Mouse (Mus musculus) MEL (cell line): ENCODE measurements around the gene Gm49395. TPM values are rescaled to one million over a fixed set of nuclear protein-coding genes. Genes with fewer than 3 reads are reported as not detected.

ENCODE experiments used
- DNase-seq: peaks from one replicate; pipeline ENCODE4 v3.0.0; 2011; ENCODE audit warnings: low read depth, low spot score
- H3K27ac ChIP-seq: 2 replicates; pipeline ENCODE4 v1.5.1; 2012; ENCODE audit warnings: low read depth, mild to moderate bottlenecking, control low read depth, low read length, moderate library complexity; ENCODE audit not compliant: control insufficient read depth
- H3K27me3 ChIP-seq, 2 experiments: fragments of 150-350 bp in 1 of 2; sonication (generic) in 1 of 2; 2 replicates each; pipeline ENCODE4 v1.6.1; 2012; ENCODE audit warnings: low read length in 2 of 2, mild to moderate bottlenecking in 2 of 2, improper control_type of control experiment in 1 of 2, moderate library complexity in 1 of 2; ENCODE audit not compliant: insufficient read depth in 2 of 2, control insufficient read depth in 1 of 2
- H3K36me3 ChIP-seq, 2 experiments: 2 replicates each; pipeline ENCODE4 v1.6.1; 2012 to 2014; ENCODE audit warnings: low read length in 2 of 2, improper control_type of control experiment in 1 of 2, inconsistent platforms in 1 of 2, mild to moderate bottlenecking in 1 of 2; ENCODE audit not compliant: insufficient read depth in 2 of 2, control insufficient read depth in 1 of 2
- H3K4me1 ChIP-seq, 2 experiments: fragments of 150-350 bp in 1 of 2; sonication (generic) in 1 of 2; 2 replicates each; pipeline ENCODE4 v1.6.1; 2012; ENCODE audit warnings: low read length in 2 of 2, improper control_type of control experiment in 1 of 2, mild to moderate bottlenecking in 1 of 2; ENCODE audit not compliant: insufficient read depth in 2 of 2, control insufficient read depth in 1 of 2
- H3K4me3 ChIP-seq, 2 experiments: fragments of 150-350 bp in 1 of 2; sonication (generic) in 1 of 2; 2 replicates each; pipeline ENCODE4 v1.5.1; 2012; ENCODE audit warnings: low read depth in 2 of 2, low read length in 2 of 2, mild to moderate bottlenecking in 2 of 2, moderate library complexity in 2 of 2, control low read depth in 1 of 2, improper control_type of control experiment in 1 of 2; ENCODE audit not compliant: control insufficient read depth in 1 of 2, insufficient read depth in 1 of 2
- H3K79me2 ChIP-seq: 2 replicates; pipeline ENCODE4 v1.6.1; 2012; ENCODE audit warnings: mild to moderate bottlenecking, low read length, moderate library complexity; ENCODE audit not compliant: control insufficient read depth, poor library complexity, insufficient read depth
- H3K9ac ChIP-seq: 2 replicates; pipeline ENCODE4 v1.6.1; 2012; ENCODE audit warnings: low read depth, mild to moderate bottlenecking, control low read depth, low read length, moderate library complexity; ENCODE audit not compliant: control insufficient read depth, poor library complexity, severe bottlenecking
- H3K9me3 ChIP-seq: fragments of 150-350 bp; sonication (generic); replicated peaks from 2 replicates; pipeline ENCODE4 v1.6.1; 2012; ENCODE audit warnings: mild to moderate bottlenecking, low read length, improper control_type of control experiment, moderate library complexity; ENCODE audit not compliant: insufficient read depth
- CHD1 ChIP-seq: IDR thresholded peaks from 2 replicates; pipeline ENCODE4 v1.6.1; 2012; ENCODE audit warnings: low read depth, mild to moderate bottlenecking, inconsistent platforms, low read length, improper control_type of control experiment
- CHD2 ChIP-seq: IDR thresholded peaks from 2 replicates; pipeline ENCODE4 v1.6.1; 2011; ENCODE audit warnings: low read length, improper control_type of control experiment
- CTCF ChIP-seq, 3 experiments: IDR thresholded peaks in 2 of 3; conservative IDR thresholded peaks in 1 of 3; 2 replicates each; pipeline ENCODE4 v1.5.1; 2011 to 2012; ENCODE audit warnings: low read length in 3 of 3, low read depth in 2 of 3, mild to moderate bottlenecking in 2 of 3, improper control_type of control experiment in 1 of 3, inconsistent platforms in 1 of 3, mixed read lengths in 1 of 3, moderate library complexity in 1 of 3; ENCODE audit not compliant: control insufficient read depth in 1 of 3, insufficient read depth in 1 of 3, poor library complexity in 1 of 3, severe bottlenecking in 1 of 3
- ELF1 ChIP-seq: IDR thresholded peaks from 2 replicates; pipeline ENCODE4 v1.6.1; 2014; ENCODE audit warnings: low read depth, mild to moderate bottlenecking, inconsistent platforms, low read length, improper control_type of control experiment, moderate library complexity
- GABPA ChIP-seq: IDR thresholded peaks from 2 replicates; pipeline ENCODE4 v1.6.1; 2012; ENCODE audit warnings: low read depth, mild to moderate bottlenecking, inconsistent platforms, low read length, improper control_type of control experiment, moderate library complexity
- GATA1 ChIP-seq: IDR thresholded peaks from 2 replicates; pipeline ENCODE4 v1.6.1; 2011; ENCODE audit warnings: low read depth, low read length, improper control_type of control experiment
- JUND ChIP-seq: IDR thresholded peaks from 2 replicates; pipeline ENCODE4 v1.6.1; 2011; ENCODE audit warnings: low read depth, mild to moderate bottlenecking, improper control_type of control experiment, low read length
- MAX ChIP-seq: IDR thresholded peaks from 2 replicates; pipeline ENCODE4 v1.6.1; 2011; ENCODE audit warnings: low read length, improper control_type of control experiment
- MAZ ChIP-seq: IDR thresholded peaks from 2 replicates; pipeline ENCODE4 v1.6.1; 2012; ENCODE audit warnings: low read depth, mild to moderate bottlenecking, inconsistent platforms, low read length, improper control_type of control experiment
- NELFE ChIP-seq: IDR thresholded peaks from 2 replicates; pipeline ENCODE4 v1.6.1; 2011; ENCODE audit warnings: low read depth, low read length, improper control_type of control experiment
- NRF1 ChIP-seq: IDR thresholded peaks from 2 replicates; pipeline ENCODE4 v1.6.1; 2014; ENCODE audit warnings: low read depth, mild to moderate bottlenecking, inconsistent platforms, low read length, improper control_type of control experiment, moderate library complexity; ENCODE audit not compliant: poor library complexity, insufficient read depth, severe bottlenecking
- POLR2A ChIP-seq, 2 experiments: IDR thresholded peaks; 2 replicates each; pipeline ENCODE4 v1.6.1; 2011 to 2012; ENCODE audit warnings: low read length in 2 of 2, mild to moderate bottlenecking in 2 of 2, control low read depth in 1 of 2, improper control_type of control experiment in 1 of 2, low read depth in 1 of 2, moderate library complexity in 1 of 2; ENCODE audit not compliant: control insufficient read depth in 1 of 2, insufficient read depth in 1 of 2, poor library complexity in 1 of 2
- POLR2AphosphoS5 ChIP-seq: IDR thresholded peaks from 2 replicates; pipeline ENCODE4 v1.6.1; 2012; ENCODE audit warnings: low read depth, borderline replicate concordance, mild to moderate bottlenecking, inconsistent platforms, low read length, moderate library complexity, mixed read lengths
- SIN3A ChIP-seq: IDR thresholded peaks from 2 replicates; pipeline ENCODE4 v1.6.1; 2012; ENCODE audit warnings: low read length, improper control_type of control experiment, inconsistent platforms
- SMC3 ChIP-seq: IDR thresholded peaks from 2 replicates; pipeline ENCODE4 v1.6.1; 2011; ENCODE audit warnings: low read depth, low read length, improper control_type of control experiment
- TAL1 ChIP-seq: IDR thresholded peaks from 2 replicates; pipeline ENCODE4 v1.6.1; 2012; ENCODE audit warnings: mild to moderate bottlenecking, inconsistent platforms, low read length, moderate library complexity, mixed read lengths
- UBTF ChIP-seq: IDR thresholded peaks from 2 replicates; pipeline ENCODE4 v1.6.1; 2012; ENCODE audit warnings: low read depth, mild to moderate bottlenecking, inconsistent platforms, low read length, improper control_type of control experiment, moderate library complexity, borderline replicate concordance; ENCODE audit not compliant: insufficient read depth
- USF2 ChIP-seq, 2 experiments: IDR thresholded peaks; 2 replicates each; pipeline ENCODE4 v1.6.1; 2011 to 2012; ENCODE audit warnings: improper control_type of control experiment in 2 of 2, low read length in 2 of 2, borderline replicate concordance in 1 of 2, inconsistent platforms in 1 of 2, low read depth in 1 of 2, mild to moderate bottlenecking in 1 of 2; ENCODE audit not compliant: insufficient read depth in 1 of 2
- ZC3H11A ChIP-seq: IDR thresholded peaks from 2 replicates; pipeline ENCODE4 v1.6.1; 2012; ENCODE audit warnings: low read depth, mild to moderate bottlenecking, inconsistent platforms, low read length, improper control_type of control experiment
- ZMIZ1 ChIP-seq: IDR thresholded peaks from 2 replicates; pipeline ENCODE4 v1.6.1; 2012; ENCODE audit warnings: low read depth, mild to moderate bottlenecking, inconsistent platforms, low read length, improper control_type of control experiment, moderate library complexity
- polyA plus RNA-seq, 2 experiments: library from polyadenylated mRNA; stranded (reverse) in 1 of 2; unstranded in 1 of 2; fragments of >175 nt in 1 of 2; fragments of >200 nt in 1 of 2; gene quantifications; 2 replicates each; pipeline versions ENCODE4 v1.2.1 to v1.2.4; 2012; ENCODE audit warnings: low replicate concordance in 2 of 2, low read depth in 1 of 2; ENCODE audit not compliant: insufficient read length in 2 of 2, insufficient read depth in 1 of 2, missing spikeins in 1 of 2
- total RNA-seq: library from RNA; depleted of rRNA; stranded (reverse); fragments of 300-350 nt; gene quantifications from 2 replicates; pipeline ENCODE4 v1.2.3, GENCODE M21; 2012

Gene Gm49395
- total and polyA plus RNA-seq, 3 experiments: 0.31 TPM; not detected in 2

DNA sequence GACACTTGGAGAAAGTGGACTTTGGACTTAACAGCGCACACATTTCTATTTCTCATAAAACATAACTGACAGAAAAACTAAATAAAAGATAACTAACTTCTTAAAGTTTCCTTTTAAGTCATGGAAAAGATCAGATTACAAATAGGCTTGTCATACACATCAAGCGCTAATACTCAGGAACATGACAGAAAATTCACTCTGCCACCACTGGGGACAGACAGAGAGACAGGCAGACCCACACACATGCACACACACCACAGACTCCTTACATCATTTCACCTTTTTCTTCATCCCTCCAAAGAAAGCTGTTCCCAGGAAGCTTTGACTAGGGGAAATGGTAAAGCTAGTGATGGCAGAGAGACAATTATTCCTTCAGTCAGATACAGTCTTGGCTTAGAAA lies 6.3 kb downstream of the Gm49395 start:
- H3K9me3 ChIP-seq: no peaks in the 10 kb centered on the region
- H3K4me1 ChIP-seq: peaks cover 0 to 2% of the 10 kb centered on the region in 2 experiments; a peak in 1 of 4 replicates
- no peak overlapping the region for H3K4me3 ChIP-seq
- TF ChIP-seq JUND (no peak), CTCF (IDR thresholded peaks at IDR 0.05 in 2 of 3, conservative IDR thresholded peaks at IDR 0.05 in 1 of 3; ENCODE audit: control insufficient read depth in 1 of 3, insufficient read depth in 1 of 3, low read depth in 2 of 3, low read length in 3 of 3, poor library complexity in 1 of 3, severe bottlenecking in 1 of 3) (no peak), CHD1 (no peak), MAZ (no peak), SMC3 (no peak)
- H3K27me3 ChIP-seq: no peaks in the 10 kb centered on the region
- no peak for DNase-seq
- no peak overlapping the region for H3K27ac ChIP-seq
- peaks cover 0 to 2% of the 10 kb centered on the region in 2 experiments; a peak in 1 of 4 replicates for H3K36me3 ChIP-seq
- no peak overlapping the region for H3K9ac ChIP-seq
- no peaks in the 10 kb centered on the region; the same call in 1 of the 2 replicates for H3K79me2 ChIP-seq

DNA sequence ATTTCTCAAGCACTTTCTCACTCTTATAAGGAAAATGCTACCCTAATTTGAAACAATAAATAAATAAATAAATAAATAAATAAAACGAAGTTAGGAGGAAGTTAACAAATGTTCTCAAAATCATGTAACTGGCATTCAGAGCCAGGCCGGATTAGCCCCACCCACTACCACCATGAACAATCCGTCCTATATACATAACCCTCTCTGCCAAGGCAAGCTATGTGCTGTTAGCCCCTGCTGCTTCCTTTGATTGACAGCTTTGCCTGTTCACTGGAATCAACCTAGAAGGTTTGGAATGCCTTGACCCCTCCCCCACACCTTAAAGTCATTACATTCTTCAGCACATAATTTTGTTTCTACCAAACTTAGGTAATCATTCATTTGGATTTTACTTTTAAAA lies 10.2 kb downstream of the Gm49395 start:
- Histone ChIP-seq H3K36me3 (peaks cover 7 to 15% of the 10 kb centered on the region in 2 experiments; a peak in 3 of 4 replicates), H3K4me3 (peak overlapping the region; percentile 36 to 67; a peak in 3 of 4 replicates), H3K79me2 (peaks cover 20% of the 10 kb centered on the region), H3K4me1 (peaks cover 4 to 8% of the 10 kb centered on the region in 2 experiments; a peak in 2 of 4 replicates), H3K9me3 (no peaks in the 10 kb centered on the region), H3K9ac (no peak overlapping the region), H3K27me3 (no peaks in the 10 kb centered on the region), H3K27ac (no peak overlapping the region; the same call in 1 of the 2 replicates)
- DNase-seq: peak; percentile 63
- TF ChIP-seq CHD2: no peak
- no peak for TF ChIP-seq NRF1
- TF ChIP-seq TAL1: no peak
- TF ChIP-seq SIN3A: no peak
- no peak for TF ChIP-seq MAX
- TF ChIP-seq UBTF: no peak
- no peak for TF ChIP-seq USF2 (IDR thresholded peaks at IDR 0.05; ENCODE audit: borderline replicate concordance in 1 of 2, insufficient read depth in 1 of 2, low read depth in 1 of 2, low read length in 2 of 2)
- TF ChIP-seq ZC3H11A: no peak
- no peak for TF ChIP-seq POLR2A (IDR thresholded peaks at IDR 0.05; ENCODE audit: control insufficient read depth in 1 of 2, insufficient read depth in 1 of 2, low read depth in 1 of 2, low read length in 2 of 2, poor library complexity in 1 of 2)
- TF ChIP-seq JUND: no peak
- TF ChIP-seq NELFE: no peak
- TF ChIP-seq POLR2AphosphoS5: no peak
- TF ChIP-seq GATA1: no peak
- no peak for TF ChIP-seq CHD1
- no peak for TF ChIP-seq ZMIZ1
- no peak for TF ChIP-seq ELF1
- no peak for TF ChIP-seq CTCF (IDR thresholded peaks at IDR 0.05 in 2 of 3, conservative IDR thresholded peaks at IDR 0.05 in 1 of 3; ENCODE audit: control insufficient read depth in 1 of 3, insufficient read depth in 1 of 3, low read depth in 2 of 3, low read length in 3 of 3, poor library complexity in 1 of 3, severe bottlenecking in 1 of 3)
- no peak for TF ChIP-seq GABPA
